Mouse (Mus musculus) limb, embryonic 13.5 days (tissue): ENCODE measurements around the gene Rpsa. TPM values are rescaled to one million over a fixed set of nuclear protein-coding genes. Genes with fewer than 3 reads are reported as not detected.

Experiments
- ATAC-seq: fragments of 200-750 bp; cut with Nextera tagmentation; 2 replicates; pipeline ENCODE4 v1.8.0; 2017; ENCODE audit warnings: low read depth, moderate number of reproducible peaks, moderate TSS enrichment; ENCODE audit not compliant: low FRiP score
- H3K27ac ChIP-seq: fragments of 300-500 bp; sonication (generic); 2 replicates; pipeline ENCODE4 v1.5.1; 2015; ENCODE audit warnings: inconsistent platforms, mild to moderate bottlenecking, moderate library complexity
- H3K27me3 ChIP-seq: fragments of 300-500 bp; sonication (generic); 2 replicates; pipeline ENCODE4 v1.6.1; 2015; ENCODE audit warnings: mild to moderate bottlenecking, inconsistent platforms
- H3K36me3 ChIP-seq: fragments of 300-500 bp; sonication (generic); 2 replicates; pipeline ENCODE4 v1.6.1; 2015; ENCODE audit warnings: inconsistent platforms, mild to moderate bottlenecking, moderate library complexity
- H3K4me1 ChIP-seq: fragments of 300-500 bp; sonication (generic); 2 replicates; pipeline ENCODE4 v1.6.1; 2015; ENCODE audit warnings: inconsistent platforms
- H3K4me2 ChIP-seq: fragments of 300-500 bp; sonication (generic); replicated peaks from 2 replicates; pipeline ENCODE4 v1.6.1; 2015; ENCODE audit warnings: inconsistent platforms, mild to moderate bottlenecking, moderate library complexity
- H3K4me3 ChIP-seq: fragments of 300-500 bp; sonication (generic); 2 replicates; pipeline ENCODE4 v1.5.1; 2015; ENCODE audit warnings: moderate library complexity, mild to moderate bottlenecking, inconsistent platforms
- H3K9ac ChIP-seq: fragments of 300-500 bp; sonication (generic); 2 replicates; pipeline ENCODE4 v1.6.1; 2015; ENCODE audit warnings: mild to moderate bottlenecking, inconsistent platforms
- H3K9me3 ChIP-seq: fragments of 300-500 bp; sonication (generic); 2 replicates; pipeline ENCODE4 v1.6.1; 2016; ENCODE audit warnings: inconsistent platforms
- WGBS: fragments of 180-500 bp; shearing (Covaris S2); methylation state at CpG from one replicate; pipeline ENCODE4 v1.1.7; 2015; 5-methylcytosine and 5-hydroxymethylcytosine counted together
- polyA plus RNA-seq: library from polyadenylated mRNA; unstranded; fragments of >200 nt; fragmentation: Nextera tagmentation; extraction: Ambion mirVana; gene quantifications from 2 replicates; pipeline ENCODE4 v1.2.1, GENCODE M21; 2015

Rpsa gene
- polyA plus RNA-seq, 1 experiment from 2014 or later, result 1,301 TPM

GRCm38 (mm10) chr9:120144474-120144873 is 17.0 kb downstream of the Rpsa start:
- H3K9ac ChIP-seq, result no peak overlapping the region
- no peaks in the 10 kb centered on the region for H3K9me3 ChIP-seq
- no peaks in the 10 kb centered on the region for H3K4me1 ChIP-seq
- WGBS, result 86% methylated on average over 13 of the region's 13 CpGs
- no peak overlapping the region for H3K4me2 ChIP-seq
- H3K4me3 ChIP-seq, result no peak overlapping the region
- no peaks in the 10 kb centered on the region for H3K36me3 ChIP-seq
- no peak for ATAC-seq
- H3K27me3 ChIP-seq, result no peaks in the 10 kb centered on the region
- no peak overlapping the region for H3K27ac ChIP-seq

DNA sequence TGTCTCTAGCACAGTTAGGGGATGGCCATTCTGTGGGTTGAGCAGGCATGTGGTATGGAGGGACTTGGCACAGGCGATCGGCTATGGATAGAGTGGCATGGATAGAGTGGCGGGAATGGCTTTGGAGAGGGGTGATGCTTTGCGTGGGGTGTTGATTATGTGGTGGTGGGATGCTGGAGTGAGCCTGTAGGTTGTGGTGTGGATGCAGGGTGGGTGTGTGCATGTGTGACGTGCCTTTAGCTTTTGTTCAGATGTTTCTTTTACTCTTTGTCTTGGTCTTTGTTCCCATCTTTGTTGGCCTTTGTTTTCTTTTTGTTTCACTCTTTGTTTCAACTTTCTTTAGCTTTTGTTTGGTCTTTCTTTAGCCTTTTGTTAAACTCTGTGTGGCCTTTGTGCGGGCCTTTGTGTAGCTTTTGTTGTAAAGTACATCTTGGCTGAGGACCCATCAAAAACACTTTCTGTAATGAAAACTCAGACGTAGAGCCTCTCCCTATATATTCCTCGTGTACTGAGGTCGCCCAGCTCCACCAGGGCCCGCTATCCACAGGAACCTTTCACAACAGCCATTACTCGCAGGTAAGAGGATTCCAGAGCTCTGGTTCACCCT is 21.8 kb downstream of the Rpsa start, which contains the start of gene Mobp:
Gene Mobp (plus strand): TSS at position 486 of the 607 bp plus-strand sequence.
- no peak for ATAC-seq
- no peaks in the 10 kb centered on the region for H3K4me1 ChIP-seq
- H3K27ac ChIP-seq, result no peak within 1 kb of the TSS
- no peak within 1 kb of the TSS for H3K4me3 ChIP-seq
- no peak within 1 kb of the TSS for H3K9ac ChIP-seq
- WGBS, result 84% methylated on average over 11 of the region's 11 CpGs
- H3K36me3 ChIP-seq, result no peaks in the 10 kb centered on the region
- H3K9me3 ChIP-seq, result no peaks in the 10 kb centered on the region
- H3K4me2 ChIP-seq, result no peak within 1 kb of the TSS
- no peaks in the 10 kb centered on the region for H3K27me3 ChIP-seq

- H3K4me1 ChIP-seq, result no peaks in the 10 kb centered on the region
- H3K4me2 ChIP-seq, result no peak overlapping the region
- no peaks in the 10 kb centered on the region for H3K36me3 ChIP-seq
- H3K9me3 ChIP-seq, result no peaks in the 10 kb centered on the region
- no peak overlapping the region for H3K27ac ChIP-seq
- ATAC-seq, result no peak
- H3K9ac ChIP-seq, result no peak overlapping the region
- WGBS, result 84% methylated on average over 5 of the region's 5 CpGs
- H3K27me3 ChIP-seq, result no peaks in the 10 kb centered on the region
- H3K4me3 ChIP-seq, result no peak overlapping the region
Observed at GRCm38 (mm10) chr9:120151152-120151551, 23.7 kb downstream of the Rpsa start.

GRCm38 (mm10) chr9:120151906-120152399 is 24.5 kb downstream of the Rpsa start:
- no peak overlapping the region for H3K4me2 ChIP-seq
- 75% methylated on average over 12 of the region's 12 CpGs for WGBS
- H3K27ac ChIP-seq, result no peak overlapping the region
- H3K4me1 ChIP-seq, result no peaks in the 10 kb centered on the region
- no peak overlapping the region for H3K9ac ChIP-seq
- no peak for ATAC-seq
- no peaks in the 10 kb centered on the region for H3K36me3 ChIP-seq
- no peaks in the 10 kb centered on the region for H3K9me3 ChIP-seq
- H3K27me3 ChIP-seq, result no peaks in the 10 kb centered on the region
- no peak overlapping the region for H3K4me3 ChIP-seq

- ATAC-seq, result no peak
- 43% methylated on average over 4 of the region's 4 CpGs for WGBS
- Histone ChIP-seq H3K9ac (no peak overlapping the region), H3K4me2 (no peak overlapping the region), H3K27me3 (no peaks in the 10 kb centered on the region), H3K36me3 (no peaks in the 10 kb centered on the region), H3K4me3 (no peak overlapping the region), H3K4me1 (no peaks in the 10 kb centered on the region), H3K9me3 (no peaks in the 10 kb centered on the region), H3K27ac (no peak overlapping the region)
Observed at GRCm38 (mm10) chr9:120158047-120158446, 30.6 kb downstream of the Rpsa start.

DNA sequence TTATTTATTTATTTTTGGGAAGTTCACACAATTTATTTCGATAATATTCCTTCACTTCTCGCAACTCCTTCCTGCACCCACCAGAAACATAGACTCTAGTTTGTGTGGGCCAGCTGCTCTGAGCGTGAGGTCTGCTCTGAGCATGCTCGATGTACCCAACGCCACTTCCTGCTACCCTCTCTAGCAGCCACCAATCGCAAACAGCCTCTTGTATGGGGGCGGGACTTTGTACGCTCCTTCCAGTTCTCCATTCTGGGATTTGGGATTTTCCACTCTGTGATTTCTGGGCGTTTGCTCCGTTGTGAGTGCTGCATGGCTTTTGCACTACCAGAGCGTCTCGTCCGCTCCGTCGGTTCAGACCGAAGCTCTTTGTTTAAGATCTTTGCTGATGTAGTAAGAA is 36.4 kb downstream of the Rpsa start:
- no peak overlapping the region for H3K27ac ChIP-seq
- no peaks in the 10 kb centered on the region for H3K27me3 ChIP-seq
- no peak overlapping the region for H3K9ac ChIP-seq
- H3K4me3 ChIP-seq, result no peak overlapping the region
- H3K4me2 ChIP-seq, result no peak overlapping the region
- no peaks in the 10 kb centered on the region for H3K36me3 ChIP-seq
- WGBS, result 88% methylated on average over 16 of the region's 16 CpGs
- H3K4me1 ChIP-seq, result no peaks in the 10 kb centered on the region
- no peaks in the 10 kb centered on the region for H3K9me3 ChIP-seq
- no peak for ATAC-seq

DNA sequence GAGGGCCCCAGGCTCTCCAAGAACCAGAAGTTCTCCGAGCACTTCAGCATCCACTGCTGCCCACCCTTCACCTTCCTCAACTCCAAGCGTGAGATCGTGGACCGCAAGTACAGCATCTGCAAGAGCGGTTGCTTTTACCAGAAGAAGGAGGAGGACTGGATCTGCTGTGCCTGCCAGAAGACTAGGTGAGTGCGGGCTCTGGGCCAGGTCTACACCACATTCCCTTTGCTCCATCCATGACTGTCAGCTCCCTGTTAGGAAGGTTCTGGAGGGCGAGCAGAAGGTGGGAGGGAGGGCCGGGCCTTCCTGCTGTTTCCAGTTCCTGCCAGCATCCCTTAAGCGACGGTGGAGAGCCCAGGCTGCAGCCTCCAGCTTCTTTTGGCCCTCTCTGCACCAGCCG is 40.3 kb downstream of the Rpsa start:
- 0 out of 2 replicates have a peak, but pooled peaks cover 9% of the 10 kb centered on the region for H3K9me3 ChIP-seq
- no peak overlapping the region for H3K27ac ChIP-seq
- H3K36me3 ChIP-seq, result no peaks in the 10 kb centered on the region
- no peak overlapping the region for H3K4me2 ChIP-seq
- 61% methylated on average over 11 of the region's 11 CpGs for WGBS
- H3K4me1 ChIP-seq, result no peaks in the 10 kb centered on the region
- no peaks in the 10 kb centered on the region for H3K27me3 ChIP-seq
- no peak overlapping the region for H3K4me3 ChIP-seq
- no peak for ATAC-seq
- H3K9ac ChIP-seq, result no peak overlapping the region

DNA sequence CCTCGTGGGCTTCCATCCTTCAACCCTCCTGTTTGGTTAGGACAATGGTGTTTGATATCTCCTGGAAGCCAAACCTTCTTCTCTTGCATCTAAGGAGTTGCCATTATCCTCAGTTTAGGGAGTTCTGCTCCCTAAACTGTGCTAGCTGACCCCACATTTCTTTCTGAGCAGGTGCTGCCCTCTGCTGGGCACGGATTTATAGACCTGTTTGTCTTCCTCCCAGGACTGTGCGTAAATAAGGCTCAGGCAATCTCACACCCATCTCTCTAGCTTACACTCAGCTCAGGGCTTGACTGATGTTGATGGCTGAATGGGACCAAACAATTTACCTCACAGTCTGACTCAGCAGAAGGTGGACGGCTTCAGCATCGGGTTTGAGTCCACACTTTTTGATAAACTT is 43.8 kb downstream of the Rpsa start:
- ATAC-seq, result no peak
- 42% methylated on average over 5 of the region's 5 CpGs for WGBS
- H3K9me3 ChIP-seq, result 0 out of 2 replicates have a peak, but pooled peaks cover 10% of the 10 kb centered on the region

GRCm38 (mm10) chr9:120174436-120175137 is 47.1 kb downstream of the Rpsa start:
- no peaks in the 10 kb centered on the region for H3K36me3 ChIP-seq
- H3K27me3 ChIP-seq, result no peaks in the 10 kb centered on the region
- H3K4me1 ChIP-seq, result no peaks in the 10 kb centered on the region
- H3K4me2 ChIP-seq, result no peak overlapping the region
- no peak overlapping the region for H3K4me3 ChIP-seq
- H3K9ac ChIP-seq, result no peak overlapping the region
- no peak for ATAC-seq
- H3K27ac ChIP-seq, result no peak overlapping the region
- H3K9me3 ChIP-seq, result 0 out of 2 replicates have a peak, but pooled peaks cover 10% of the 10 kb centered on the region
- 84% methylated on average over 18 of the region's 18 CpGs for WGBS

More for the DNA sequence above, 43.8 kb downstream of the Rpsa start:
- no peak overlapping the region for H3K4me2 ChIP-seq
- H3K4me3 ChIP-seq, result no peak overlapping the region
- H3K4me1 ChIP-seq, result no peaks in the 10 kb centered on the region
- no peak overlapping the region for H3K27ac ChIP-seq
- no peak overlapping the region for H3K9ac ChIP-seq
- H3K36me3 ChIP-seq, result no peaks in the 10 kb centered on the region
- no peaks in the 10 kb centered on the region for H3K27me3 ChIP-seq

DNA sequence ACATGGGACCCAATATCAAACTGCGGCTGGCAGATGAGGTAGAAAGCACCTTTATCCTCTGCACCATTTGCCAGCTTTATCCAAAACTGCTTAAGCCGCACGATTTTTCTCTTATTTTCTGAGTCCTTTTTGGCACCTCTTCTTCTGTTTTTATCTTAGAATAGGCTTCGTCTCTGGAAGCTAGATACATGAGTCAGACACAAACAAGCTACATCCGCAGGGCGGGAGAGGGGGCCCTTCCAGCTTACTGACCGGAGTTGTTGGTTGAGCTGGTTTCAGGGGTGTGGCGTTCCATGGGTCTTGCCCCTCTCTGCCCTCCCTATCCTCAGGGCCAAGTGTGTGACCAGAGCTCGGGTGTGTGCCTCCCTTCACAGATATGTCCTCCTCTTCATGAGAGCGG is 51.3 kb downstream of the Rpsa start:
- Histone ChIP-seq H3K36me3 (no peaks in the 10 kb centered on the region), H3K9ac (no peak overlapping the region), H3K9me3 (no peaks in the 10 kb centered on the region), H3K27me3 (no peaks in the 10 kb centered on the region), H3K4me1 (no peaks in the 10 kb centered on the region), H3K27ac (no peak overlapping the region), H3K4me3 (no peak overlapping the region), H3K4me2 (no peak overlapping the region)
- ATAC-seq, result no peak
- WGBS, result 86% methylated on average over 10 of the region's 10 CpGs
